ENCODE assay signal across 8 mouse cellular contexts in genomic region chr4:132958741-132959678, GRCm38 (mm10). TPM values are rescaled to one million over a fixed set of nuclear protein-coding genes. Genes with fewer than 3 reads are reported as not detected.
DNase-seq lines count a peak whose midpoint lies in the region; ATAC-seq lines count a peak whose summit lies in the region.

No protein-coding gene starts in this region.

- H3K4me3 ChIP-seq in embryonic facial prominence, embryonic 11.5 days (ENCODE audit: low read depth, low read length), result no peak overlapping the region

- H3K9ac ChIP-seq in embryonic facial prominence, embryonic 11.5 days (replicated peaks; ENCODE audit: low read length), result peak overlapping the region; percentile 15; the same call in 1 of the 2 replicates

- intact Hi-C loops in heart, postnatal 10 days (cut with DNase I), result no loop called here

- WGBS in embryonic facial prominence, embryonic 11.5 days, result 6% methylated on average over 10 of the region's 10 CpGs

- H3K9me3 ChIP-seq in embryonic facial prominence, embryonic 11.5 days (replicated peaks; ENCODE audit: control insufficient read depth, low read length), result no peaks in the 10 kb centered on the region

- H3K27ac ChIP-seq in embryonic facial prominence, embryonic 11.5 days (replicated peaks; ENCODE audit: low read depth, low read length), result peak overlapping the region; percentile 61

- H3K4me2 ChIP-seq in embryonic facial prominence, embryonic 11.5 days (ENCODE audit: low read depth, low read length), result no peak overlapping the region

- 0 out of 2 replicates have a peak, but pooled peaks cover 3% of the 10 kb centered on the region for H3K4me1 ChIP-seq in embryonic facial prominence, embryonic 11.5 days (ENCODE audit: control insufficient read depth, insufficient read depth, low read length)

- DNase-seq in adrenal gland, postnatal 14 days, result peak; percentile 54
- no peak for DNase-seq in adrenal gland, postnatal 25 days
- DNase-seq in embryonic facial prominence, embryonic 11.5 days (ENCODE audit: low spot score), result peak; percentile 70
- DNase-seq in heart, postnatal 10 days, result peak; percentile 73 to 76
- peak; percentile 20 for DNase-seq in liver
- peak; percentile 60 for DNase-seq in neural tube, embryonic 10.5 days (ENCODE audit: extremely low spot score, low spot score)
- no peak for DNase-seq in c-Kit-positive CD71-positive TER-119-positive erythroid progenitor cells, embryonic 14.5 days (ENCODE audit: low spot score)
- DNase-seq in thymus, adult 18-20 months, result no peak

- ATAC-seq in embryonic facial prominence, embryonic 11.5 days (replicated peaks; ENCODE audit: insufficient number of reproducible peaks, low FRiP score, low TSS enrichment, low read depth), result peak; percentile 82

- no peaks in the 10 kb centered on the region for H3K27me3 ChIP-seq in embryonic facial prominence, embryonic 11.5 days (ENCODE audit: control insufficient read depth, insufficient read depth, low read length)

- H3K36me3 ChIP-seq in embryonic facial prominence, embryonic 11.5 days (replicated peaks; ENCODE audit: control insufficient read depth, insufficient read depth, low read depth, low read length), result no peaks in the 10 kb centered on the region

RNA-seq across cellular contexts. Expression of gene Fgr, which starts 14.9 kb away (rescaled TPM):
- total RNA-seq in adrenal gland, postnatal 14 days (2021), result 0.78 and 1.8 TPM in 2 replicates
- total RNA-seq in adrenal gland, postnatal 25 days (2021), result 0.33 TPM in 1 of 2 replicates, not detected in the other
- polyA plus RNA-seq in embryonic facial prominence, embryonic 11.5 days (2014; fragmentation: Nextera tagmentation; extraction: Ambion mirVana), result 0.08 and 0.20 TPM in 2 replicates
- under 1 TPM; 0.19 to 0.40 TPM for total RNA-seq in heart, postnatal 10 days (2021)

RNA-seq across cellular contexts. Expression of gene Fam76a, which starts 36.7 kb away (rescaled TPM):
- total RNA-seq in adrenal gland, postnatal 14 days (2021), result 32.6 and 33.8 TPM in 2 replicates
- 35.3 and 36.6 TPM in 2 replicates for total RNA-seq in adrenal gland, postnatal 25 days (2021)
- polyA plus RNA-seq in embryonic facial prominence, embryonic 11.5 days (2014; fragmentation: Nextera tagmentation; extraction: Ambion mirVana), result 26.3 and 36.6 TPM in 2 replicates
- 10 to 100 TPM; 40.7 to 43.5 TPM for total RNA-seq in heart, postnatal 10 days (2021)

RNA-seq across cellular contexts. Expression of gene Ahdc1, which starts 52.0 kb away (rescaled TPM):
- 65.0 and 71.9 TPM in 2 replicates for total RNA-seq in adrenal gland, postnatal 14 days (2021)
- 91.4 and 96.4 TPM in 2 replicates for total RNA-seq in adrenal gland, postnatal 25 days (2021)
- polyA plus RNA-seq in embryonic facial prominence, embryonic 11.5 days (2014; fragmentation: Nextera tagmentation; extraction: Ambion mirVana), result 6.6 and 7.7 TPM in 2 replicates
- 10 to 100 TPM; 54.0 to 63.0 TPM for total RNA-seq in heart, postnatal 10 days (2021)

Comparison
In these comparisons a context has a peak if more than half of its experiments do, and no peak if none do; other contexts are left out.
1. DNase-seq: peak in adrenal gland, postnatal 14 days (single experiment), embryonic facial prominence, embryonic 11.5 days (single experiment), heart, postnatal 10 days (2 of 2), liver (single experiment) and neural tube, embryonic 10.5 days (single experiment); none in adrenal gland, postnatal 25 days (single experiment), c-Kit-positive CD71-positive TER-119-positive erythroid progenitor cells, embryonic 14.5 days (single experiment) and thymus, adult 18-20 months (0 of 2).